Mouse (Mus musculus) liver, embryonic 14.5 days (tissue): ENCODE measurements around the gene Gm7978.
"Not testable (repeated sequence)": the region's sequence is repeated elsewhere in the genome, so short reads cannot be mapped to it uniquely, and the experiment has no call there.

ENCODE experiments used
- CTCF ChIP-seq: IDR thresholded peaks from 2 replicates; pipeline ENCODE4 v1.5.1; 2016; ENCODE audit warnings: antibody characterized with exemption, low read depth, control low read depth
- EP300 ChIP-seq: IDR thresholded peaks from 2 replicates; pipeline ENCODE4 v1.6.1; 2016; ENCODE audit warnings: antibody characterized with exemption, low read depth

GRCm38 (mm10) chr5:95741714-95742113 lies 5.7 kb upstream of the Gm7978 start, which contains the start of gene Gm7982:
- TF ChIP-seq CTCF, EP300: not testable (repeated sequence)
